Mouse (Mus musculus): ENCODE measurements around the gene Polr1e.

DNA sequence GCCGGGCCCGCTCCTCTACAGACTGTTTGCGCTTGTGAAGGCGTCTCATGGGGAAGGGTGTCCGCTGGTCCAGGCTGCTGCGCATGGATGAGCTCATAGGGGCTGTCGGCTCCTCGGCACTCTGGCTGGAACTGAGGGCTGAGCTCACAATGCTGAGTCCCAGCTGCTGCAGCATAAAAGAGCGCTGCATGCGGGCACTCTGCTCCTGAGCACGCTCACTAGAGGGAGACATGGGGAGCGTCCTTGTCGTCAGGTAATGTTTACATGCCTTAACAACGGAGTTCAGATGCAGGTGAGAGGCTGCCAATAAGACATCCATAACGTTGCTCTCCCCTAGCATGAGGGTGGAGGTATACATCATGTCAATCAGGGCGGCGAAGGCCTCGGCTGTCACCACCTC is 23.6 kb upstream of the Polr1e start:
- TF ChIP-seq CTCF (IDR thresholded peaks at IDR 0.05; ENCODE audit: low read depth, low read length), result no peak
- no peak for TF ChIP-seq POLR2A (IDR thresholded peaks at IDR 0.05; ENCODE audit: borderline replicate concordance, low read depth, low read length)

Measured in bone marrow macrophage, adult 2 months (primary cell).